Mouse (Mus musculus): ENCODE measurements around the gene Ooep. TPM values are rescaled to one million over a fixed set of nuclear protein-coding genes. Genes with fewer than 3 reads are reported as not detected.
A peak's percentile ranks its signal among the peaks of the same experiment; 100 is the strongest.

Ooep gene
- 2.2 TPM in 2 replicates for polyA plus RNA-seq (2016; fragmentation: Nextera tagmentation; extraction: Ambion mirVana)

DNA sequence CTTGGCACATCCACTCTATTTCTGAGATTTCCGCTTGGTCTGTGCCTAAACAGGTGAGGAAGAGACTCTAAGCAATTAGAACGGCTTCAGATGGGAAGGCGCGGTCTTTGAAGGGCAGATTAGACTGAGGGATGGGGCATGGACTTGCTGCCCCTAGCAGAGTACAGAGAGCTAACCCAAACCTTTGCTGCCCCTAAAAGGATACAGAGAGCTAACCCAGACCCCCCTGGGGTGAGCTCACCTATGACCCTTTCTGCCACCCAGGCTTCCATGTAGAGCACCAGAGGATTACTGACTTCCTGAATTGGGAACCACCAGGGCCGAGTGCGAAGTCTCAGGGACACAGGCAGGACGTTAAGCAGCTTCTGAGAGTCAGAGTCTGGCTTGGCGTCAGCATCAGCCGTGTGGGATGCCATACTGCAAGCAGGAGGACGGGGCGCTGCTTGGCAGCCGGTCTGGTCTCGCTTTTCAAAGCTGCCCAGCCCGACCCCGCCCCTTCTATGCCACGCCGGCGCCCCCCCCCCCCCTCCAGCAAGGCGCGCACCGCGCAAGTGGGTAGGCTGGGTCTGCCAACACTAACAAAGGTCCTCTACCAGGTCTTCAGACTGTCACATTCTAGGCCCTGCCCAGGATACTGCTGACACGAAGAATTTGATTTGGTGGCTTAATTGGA, at the start of gene Ooep:
Gene Ooep, minus strand, starts transcription at position 613 of the 673 bp plus-strand sequence.
- Histone ChIP-seq H3K4me3 (peak within 1 kb of the TSS; percentile 31), H3K27ac (no peak within 1 kb of the TSS), H3K9ac (peak within 1 kb of the TSS; percentile 42), H3K36me3 (no peaks in the 10 kb centered on the region), H3K4me2 (replicated peaks) (peak within 1 kb of the TSS; percentile 69), H3K27me3 (peaks cover 4% of the 10 kb centered on the region; the same call in 1 of the 2 replicates), H3K4me1 (peaks cover 8% of the 10 kb centered on the region; the same call in 1 of the 2 replicates), H3K9me3 (no peaks in the 10 kb centered on the region)
- 4% methylated on average over 23 of the region's 23 CpGs for WGBS
- ATAC-seq (ENCODE audit: insufficient number of reproducible peaks, insufficient read depth, low FRiP score, low TSS enrichment): peak; percentile 79

- H3K27me3 ChIP-seq: peaks cover 3% of the 10 kb centered on the region; the same call in 1 of the 2 replicates
- no peak overlapping the region for H3K9ac ChIP-seq
- no peaks in the 10 kb centered on the region for H3K9me3 ChIP-seq
- H3K4me2 ChIP-seq (replicated peaks): no peak overlapping the region
- 71% methylated on average over 6 of the region's 6 CpGs for WGBS
- H3K4me1 ChIP-seq: 0 out of 2 replicates have a peak, but pooled peaks cover 6% of the 10 kb centered on the region
- H3K4me3 ChIP-seq: no peak overlapping the region
- no peak for ATAC-seq (ENCODE audit: insufficient number of reproducible peaks, insufficient read depth, low FRiP score, low TSS enrichment)
- H3K27ac ChIP-seq: no peak overlapping the region
- H3K36me3 ChIP-seq: no peaks in the 10 kb centered on the region
Observed at GRCm38 (mm10) chr9:78428185-78428584, 49.7 kb upstream of the Ooep start.

DNA sequence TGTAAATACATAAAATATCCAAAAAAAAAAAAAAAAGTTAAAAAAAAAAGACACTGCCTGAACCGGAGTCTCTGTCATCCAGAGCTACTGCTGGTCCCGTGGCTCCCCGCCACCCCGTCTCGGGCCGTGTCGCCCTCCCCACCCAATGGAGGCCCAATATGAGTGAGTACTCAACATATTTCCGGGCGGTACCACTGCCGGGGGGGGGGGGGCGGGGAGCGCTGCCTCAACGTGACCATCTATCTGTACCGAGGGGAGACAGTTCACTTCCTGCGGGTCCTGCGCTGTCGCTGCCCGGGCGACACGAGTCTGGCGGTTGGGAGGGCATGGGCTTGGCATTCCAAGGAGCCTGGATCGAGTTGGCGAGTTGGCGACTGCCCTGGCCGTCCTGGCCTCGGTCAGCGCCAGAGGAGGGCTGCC, 48.8 kb upstream of the Ooep start:
- Histone ChIP-seq H3K4me3 (peak overlapping the region; percentile 32), H3K27me3 (peaks cover 3% of the 10 kb centered on the region; the same call in 1 of the 2 replicates), H3K9ac (0 out of 2 replicates have a peak overlapping the region, but pooled peaks have one; percentile 27), H3K4me2 (replicated peaks) (peak overlapping the region; percentile 65), H3K27ac (no peak overlapping the region), H3K36me3 (no peaks in the 10 kb centered on the region), H3K9me3 (no peaks in the 10 kb centered on the region), H3K4me1 (0 out of 2 replicates have a peak, but pooled peaks cover 6% of the 10 kb centered on the region)
- no peak for ATAC-seq (ENCODE audit: insufficient number of reproducible peaks, insufficient read depth, low FRiP score, low TSS enrichment)
- 28% methylated on average over 27 of the region's 27 CpGs for WGBS

DNA sequence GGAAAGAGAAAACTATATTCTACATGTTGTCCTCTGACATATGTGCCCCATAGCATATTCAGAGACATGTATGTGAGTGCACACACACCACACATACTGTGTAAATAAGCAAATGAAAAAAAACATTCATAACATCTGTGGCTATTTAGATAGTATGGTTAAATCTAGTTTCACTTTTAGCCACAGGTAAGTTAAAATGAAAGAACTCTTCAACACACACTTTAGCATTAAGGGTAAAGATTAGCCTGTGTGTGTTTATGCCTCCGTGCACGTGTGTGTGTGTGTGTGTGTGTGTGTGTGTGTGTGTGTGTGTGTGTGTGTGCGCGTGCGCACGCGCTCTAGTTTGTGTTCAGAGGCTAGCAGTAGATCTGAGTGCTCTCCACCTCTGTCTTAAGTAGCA, 23.1 kb upstream of the Ooep start:
- ATAC-seq (ENCODE audit: insufficient number of reproducible peaks, insufficient read depth, low FRiP score, low TSS enrichment): no peak
- 88% methylated on average over 7 of the region's 7 CpGs for WGBS
- H3K27me3 ChIP-seq: peaks cover 19% of the 10 kb centered on the region
- no peaks in the 10 kb centered on the region for H3K36me3 ChIP-seq
- H3K9ac ChIP-seq: no peak overlapping the region
- H3K9me3 ChIP-seq: no peaks in the 10 kb centered on the region
- no peak overlapping the region for H3K4me2 ChIP-seq (replicated peaks)
- no peak overlapping the region for H3K4me3 ChIP-seq
- H3K27ac ChIP-seq: no peak overlapping the region
- no peaks in the 10 kb centered on the region for H3K4me1 ChIP-seq

- no peak overlapping the region for H3K4me3 ChIP-seq
- H3K4me2 ChIP-seq (replicated peaks): no peak overlapping the region
- no peaks in the 10 kb centered on the region for H3K36me3 ChIP-seq
- no peak overlapping the region for H3K9ac ChIP-seq
- ATAC-seq (ENCODE audit: insufficient number of reproducible peaks, insufficient read depth, low FRiP score, low TSS enrichment): no peak
- H3K27me3 ChIP-seq: peaks cover 29% of the 10 kb centered on the region
- 79% methylated on average over 5 of the region's 5 CpGs for WGBS
- no peak overlapping the region for H3K27ac ChIP-seq
- H3K4me1 ChIP-seq: peaks cover 6% of the 10 kb centered on the region; the same call in 1 of the 2 replicates
- no peaks in the 10 kb centered on the region for H3K9me3 ChIP-seq
Observed at GRCm38 (mm10) chr9:78400570-78400969, 22.0 kb upstream of the Ooep start.

DNA sequence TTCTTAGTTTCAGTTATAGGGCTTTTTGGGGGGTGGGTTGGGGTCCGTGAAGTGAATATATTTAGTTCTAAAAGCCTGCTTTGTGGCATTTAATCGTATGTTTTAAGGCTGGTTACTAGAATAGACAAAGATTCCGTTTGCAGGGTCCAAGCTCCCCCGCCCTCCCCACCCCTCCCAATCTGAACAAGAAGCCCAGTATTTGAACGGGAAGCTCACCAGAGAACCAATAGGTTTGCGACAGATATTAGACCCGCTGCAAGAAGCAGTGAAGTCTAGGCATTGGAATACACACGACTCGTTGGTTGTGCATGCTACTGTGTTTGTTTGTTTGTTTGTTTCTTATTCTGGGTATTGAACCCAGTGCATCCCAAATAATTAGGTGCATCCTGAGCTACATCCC, 18.0 kb upstream of the Ooep start:
- 62% methylated on average over 9 of the region's 9 CpGs for WGBS
- peak overlapping the region; percentile 39 for H3K4me3 ChIP-seq
- peaks cover 58% of the 10 kb centered on the region for H3K27me3 ChIP-seq
- H3K9me3 ChIP-seq: no peaks in the 10 kb centered on the region
- no peak overlapping the region for H3K4me2 ChIP-seq (replicated peaks)
- no peak for ATAC-seq (ENCODE audit: insufficient number of reproducible peaks, insufficient read depth, low FRiP score, low TSS enrichment)
- H3K9ac ChIP-seq: no peak overlapping the region
- peaks cover 6% of the 10 kb centered on the region; the same call in 1 of the 2 replicates for H3K4me1 ChIP-seq
- no peaks in the 10 kb centered on the region for H3K36me3 ChIP-seq
- H3K27ac ChIP-seq: no peak overlapping the region

DNA sequence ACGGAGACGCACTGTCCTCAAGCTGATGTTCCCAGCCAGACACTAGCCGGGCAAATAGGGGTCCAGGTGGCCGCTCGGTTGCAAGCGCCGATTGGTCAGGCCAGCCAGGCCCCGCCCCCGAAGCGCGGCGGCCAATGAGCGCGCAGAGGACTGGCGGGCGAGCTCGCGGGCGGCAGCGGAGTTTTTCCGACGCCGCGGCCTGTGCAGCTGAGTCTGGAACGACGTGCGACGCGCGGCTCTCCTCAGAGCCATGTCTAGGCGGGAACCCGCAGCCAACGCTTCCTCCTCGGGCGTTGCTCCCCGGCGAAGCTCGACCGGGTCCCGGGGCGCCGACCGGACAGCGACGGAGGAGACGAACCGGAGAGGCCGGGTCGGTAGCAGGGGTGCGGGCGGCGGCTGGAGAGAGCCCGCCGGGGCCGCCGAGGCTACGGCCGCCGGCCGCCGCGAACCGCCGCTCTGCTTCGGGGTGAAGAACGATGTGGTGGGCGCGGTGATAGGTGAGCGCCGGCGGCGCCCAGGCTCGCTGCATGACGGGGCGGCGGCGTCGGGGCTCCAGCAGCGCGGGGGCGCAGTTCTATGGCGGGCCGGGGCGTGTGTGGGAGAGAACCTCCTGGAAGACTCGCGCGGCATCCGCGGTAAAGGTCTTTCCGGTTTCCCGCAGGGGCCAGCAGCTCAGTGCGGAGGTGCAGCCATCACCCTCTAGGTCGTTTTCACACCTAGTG, 17.3 kb upstream of the Ooep start, which contains the start of gene Ddx43:
Gene Ddx43, plus strand, starts transcription at position 148 of the 722 bp plus-strand sequence.
- Histone ChIP-seq H3K4me3 (peak within 1 kb of the TSS; percentile 39), H3K9ac (no peak within 1 kb of the TSS; the same call in 1 of the 2 replicates), H3K4me2 (replicated peaks) (peak within 1 kb of the TSS; percentile 57), H3K4me1 (peaks cover 6% of the 10 kb centered on the region; the same call in 1 of the 2 replicates), H3K9me3 (no peaks in the 10 kb centered on the region), H3K36me3 (no peaks in the 10 kb centered on the region), H3K27me3 (peaks cover 58% of the 10 kb centered on the region), H3K27ac (no peak within 1 kb of the TSS)
- 4% methylated on average over 91 of the region's 93 CpGs for WGBS
- ATAC-seq (ENCODE audit: insufficient number of reproducible peaks, insufficient read depth, low FRiP score, low TSS enrichment): peak; percentile 84

DNA sequence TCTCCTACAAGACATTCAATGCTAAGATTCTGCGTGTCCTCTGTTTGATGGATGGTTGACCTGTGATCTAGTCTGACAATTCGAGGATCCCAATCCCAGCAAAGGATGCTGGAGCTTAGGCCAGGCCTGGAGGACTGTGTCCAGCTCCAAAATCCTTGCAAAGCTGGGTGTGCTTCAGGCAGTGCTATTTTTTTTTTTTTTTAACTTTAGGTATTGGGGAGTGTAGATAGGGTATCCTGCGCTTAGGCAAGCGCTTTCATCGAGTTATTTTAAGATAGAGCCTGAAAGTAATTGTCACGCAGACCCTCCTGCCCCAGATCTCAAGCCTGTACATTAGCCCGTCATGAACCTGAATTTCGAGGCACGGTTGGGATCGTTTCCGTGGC, 16.7 kb upstream of the Ooep start:
- peaks cover 6% of the 10 kb centered on the region; the same call in 1 of the 2 replicates for H3K4me1 ChIP-seq
- peaks cover 58% of the 10 kb centered on the region for H3K27me3 ChIP-seq
- peak overlapping the region; percentile 39 for H3K4me3 ChIP-seq
- WGBS: 42% methylated on average over 11 of the region's 11 CpGs
- H3K9me3 ChIP-seq: no peaks in the 10 kb centered on the region
- no peak overlapping the region for H3K9ac ChIP-seq
- ATAC-seq (ENCODE audit: insufficient number of reproducible peaks, insufficient read depth, low FRiP score, low TSS enrichment): no peak
- H3K27ac ChIP-seq: no peak overlapping the region
- no peaks in the 10 kb centered on the region for H3K36me3 ChIP-seq
- H3K4me2 ChIP-seq (replicated peaks): peak overlapping the region; percentile 57

- H3K27ac ChIP-seq: no peak overlapping the region
- H3K36me3 ChIP-seq: no peaks in the 10 kb centered on the region
- no peaks in the 10 kb centered on the region for H3K9me3 ChIP-seq
- peaks cover 6% of the 10 kb centered on the region; the same call in 1 of the 2 replicates for H3K4me1 ChIP-seq
- H3K9ac ChIP-seq: no peak overlapping the region
- 77% methylated on average over 7 of the region's 7 CpGs for WGBS
- H3K27me3 ChIP-seq: peaks cover 58% of the 10 kb centered on the region
- no peak overlapping the region for H3K4me3 ChIP-seq
- ATAC-seq (ENCODE audit: insufficient number of reproducible peaks, insufficient read depth, low FRiP score, low TSS enrichment): no peak
- no peak overlapping the region for H3K4me2 ChIP-seq (replicated peaks)
Observed at GRCm38 (mm10) chr9:78394602-78395001, 16.1 kb upstream of the Ooep start.

DNA sequence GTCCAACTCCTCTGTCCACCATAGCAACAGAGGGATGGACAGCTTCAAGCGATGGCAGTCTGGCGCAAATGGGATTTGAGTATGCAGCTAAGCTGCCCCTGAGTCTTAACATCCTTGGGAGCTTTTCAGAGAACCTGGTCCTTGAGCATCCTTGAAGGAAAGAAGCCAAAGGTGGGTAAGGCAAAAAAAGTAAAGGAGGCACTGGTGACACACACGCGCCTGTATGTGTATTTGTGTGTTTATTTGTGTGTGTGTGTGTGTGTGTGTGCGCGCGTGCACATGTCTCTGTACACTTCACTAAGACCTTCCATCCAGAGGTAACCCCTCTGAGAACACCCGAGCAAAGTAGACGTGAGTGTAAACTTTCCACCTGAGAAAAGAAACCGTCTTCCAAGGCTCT, 15.2 kb upstream of the Ooep start:
- Histone ChIP-seq H3K27me3 (peaks cover 58% of the 10 kb centered on the region), H3K9me3 (no peaks in the 10 kb centered on the region), H3K4me1 (peaks cover 6% of the 10 kb centered on the region; the same call in 1 of the 2 replicates), H3K9ac (no peak overlapping the region), H3K4me2 (replicated peaks) (no peak overlapping the region), H3K4me3 (no peak overlapping the region), H3K27ac (no peak overlapping the region), H3K36me3 (no peaks in the 10 kb centered on the region)
- 85% methylated on average over 10 of the region's 10 CpGs for WGBS
- no peak for ATAC-seq (ENCODE audit: insufficient number of reproducible peaks, insufficient read depth, low FRiP score, low TSS enrichment)

DNA sequence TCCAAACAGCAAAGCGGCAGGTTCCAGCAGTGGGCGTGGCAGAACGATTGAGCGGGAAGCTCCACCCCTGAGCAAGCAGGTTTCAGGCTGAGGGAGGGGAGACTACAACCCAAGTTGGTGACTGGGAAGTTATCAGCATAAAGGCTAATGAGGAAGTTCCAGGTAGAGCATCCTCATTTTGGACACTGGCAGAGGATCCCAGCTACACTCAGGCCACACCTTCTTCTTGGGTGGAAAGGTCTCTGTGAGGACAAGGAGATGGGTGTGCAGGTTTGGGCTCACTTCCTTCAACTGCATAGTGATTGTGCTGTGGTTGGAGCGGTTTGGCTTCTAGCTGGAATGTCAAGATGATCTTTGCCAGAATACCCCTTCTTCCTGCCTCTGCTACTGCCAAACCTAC, 11.5 kb upstream of the Ooep start:
- H3K9me3 ChIP-seq: no peaks in the 10 kb centered on the region
- no peak overlapping the region for H3K27ac ChIP-seq
- no peak overlapping the region for H3K4me3 ChIP-seq
- H3K4me1 ChIP-seq: no peaks in the 10 kb centered on the region
- 61% methylated on average over 5 of the region's 5 CpGs for WGBS
- no peak for ATAC-seq (ENCODE audit: insufficient number of reproducible peaks, insufficient read depth, low FRiP score, low TSS enrichment)
- H3K4me2 ChIP-seq (replicated peaks): no peak overlapping the region
- H3K36me3 ChIP-seq: no peaks in the 10 kb centered on the region
- H3K27me3 ChIP-seq: peaks cover 23% of the 10 kb centered on the region
- H3K9ac ChIP-seq: no peak overlapping the region

DNA sequence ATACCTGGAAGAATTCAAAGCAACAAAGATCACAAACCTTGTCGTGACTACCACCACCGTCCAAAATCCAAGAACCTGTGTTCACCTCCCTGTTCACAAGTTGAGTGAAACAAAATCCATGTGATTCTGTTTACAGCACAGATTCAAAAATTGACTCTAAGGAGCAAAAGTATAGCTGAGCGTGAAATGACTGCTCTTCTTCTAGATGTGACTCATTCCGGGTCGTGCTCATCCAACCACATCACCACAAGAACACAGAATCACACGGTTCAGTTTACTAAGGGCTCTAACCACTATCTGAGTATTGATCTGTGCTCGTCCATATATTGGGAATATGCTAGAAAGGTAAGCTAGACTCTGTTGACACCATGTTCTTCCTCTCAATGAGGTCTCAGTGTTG, 8.4 kb upstream of the Ooep start:
- H3K36me3 ChIP-seq: no peaks in the 10 kb centered on the region
- H3K9me3 ChIP-seq: no peaks in the 10 kb centered on the region
- 83% methylated on average over 7 of the region's 7 CpGs for WGBS
- no peak overlapping the region for H3K4me2 ChIP-seq (replicated peaks)
- no peak overlapping the region for H3K27ac ChIP-seq
- H3K4me3 ChIP-seq: no peak overlapping the region
- ATAC-seq (ENCODE audit: insufficient number of reproducible peaks, insufficient read depth, low FRiP score, low TSS enrichment): no peak
- H3K27me3 ChIP-seq: no peaks in the 10 kb centered on the region
- no peak overlapping the region for H3K9ac ChIP-seq
- H3K4me1 ChIP-seq: no peaks in the 10 kb centered on the region
